ENCODE assay signal across 12 mouse cellular contexts in the genomic region with DNA sequence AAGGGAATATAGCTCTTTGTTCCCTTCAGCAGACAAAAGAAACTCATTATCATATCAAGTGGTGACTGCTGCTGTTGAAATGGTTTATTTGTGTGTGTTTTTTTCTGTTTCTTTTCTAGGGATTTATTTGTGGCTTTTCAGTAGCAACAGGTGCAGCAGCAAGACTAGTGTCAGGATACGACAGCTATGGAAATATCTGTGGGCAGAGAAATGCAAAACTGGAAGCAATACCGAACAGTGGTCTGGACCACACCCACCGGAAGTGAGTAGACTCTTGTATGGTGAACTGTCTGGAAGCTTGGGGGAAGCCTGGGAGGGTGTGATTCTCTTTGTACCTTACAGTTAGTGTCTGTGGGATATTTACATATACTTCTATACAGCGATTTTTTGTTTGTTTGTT. TPM values are rescaled to one million over a fixed set of nuclear protein-coding genes. Genes with fewer than 3 reads are reported as not detected.
DNase-seq lines count a peak whose midpoint lies in the region; TF ChIP-seq lines count a peak whose summit lies in the region.
"Had no signal": no experiment of that assay in that cellular context is flagged by ENCODE, and none has a peak within 500 bp of the region (broad histone marks: within the 10 kb centered on the region; RNA-seq: fewer than 3 reads in every experiment).

No protein-coding gene starts in this region.

- H3K4me1 ChIP-seq in megakaryocyte, embryonic 14.5 days, result peaks cover 73% of the 10 kb centered on the region

- no peaks in the 10 kb centered on the region for H3K27me3 ChIP-seq in megakaryocyte, embryonic 14.5 days (replicated peaks)
- H3K27me3 ChIP-seq: Patski had no signal

- peak overlapping the region; percentile 72 for H3K27ac ChIP-seq in layer of hippocampus, adult 2 months

- TF ChIP-seq CTCF in layer of hippocampus, adult 2 months (conservative IDR thresholded peaks at IDR 0.05), result no peak

- DNase-seq in layer of hippocampus, adult 2 months (ENCODE audit: low spot score in 2 of 2), result no peak
- DNase-seq in layer of hippocampus, adult 9-10 months (ENCODE audit: low spot score), result no peak
- DNase-seq in CD4-positive helper T cell, adult 2 months (ENCODE audit: low read depth, low spot score), result peak; percentile 33
- peak; percentile 87 for DNase-seq in R1 (ENCODE audit: low read depth, low spot score)
- DNase-seq in testis, postnatal 14 days (ENCODE audit: low spot score), result no peak
- no peak for DNase-seq in kidney, adult 8-10 months
- no peak for DNase-seq in left cerebral cortex, adult 11 months (ENCODE audit: low spot score)
- DNase-seq: cerebellum, postnatal 14 days; gastrocnemius, postnatal 10 days; kidney, adult 11 months had no signal

- H3K9me3 ChIP-seq in megakaryocyte, embryonic 14.5 days, result no peaks in the 10 kb centered on the region

- H3K36me3 ChIP-seq in megakaryocyte, embryonic 14.5 days (replicated peaks; ENCODE audit: low read length), result peaks cover 85% of the 10 kb centered on the region

- H3K4me3 ChIP-seq in layer of hippocampus, adult 2 months, result no peak overlapping the region
- H3K4me3 ChIP-seq in megakaryocyte, embryonic 14.5 days (replicated peaks), result peak overlapping the region; percentile 64

RNA-seq across cellular contexts. Expression of a gene that starts 51.1 kb away (rescaled TPM):
- 10 to 100 TPM; 75.0 to 78.4 TPM for total RNA-seq in layer of hippocampus, adult 2 months (2021)
- polyA plus RNA-seq in megakaryocyte, embryonic 14.5 days (2012; ENCODE audit: insufficient read depth, low replicate concordance), result 6.2 and 11.1 TPM in 2 replicates

Comparison
In these comparisons a context has a peak if more than half of its experiments do, and no peak if none do; other contexts are left out.
1. DNase-seq: peak in CD4-positive helper T cell, adult 2 months (single experiment) and R1 (single experiment); none in layer of hippocampus, adult 2 months (0 of 2), layer of hippocampus, adult 9-10 months (single experiment), testis, postnatal 14 days (single experiment), kidney, adult 8-10 months (0 of 2) and left cerebral cortex, adult 11 months (single experiment).